In the genomic region with DNA sequence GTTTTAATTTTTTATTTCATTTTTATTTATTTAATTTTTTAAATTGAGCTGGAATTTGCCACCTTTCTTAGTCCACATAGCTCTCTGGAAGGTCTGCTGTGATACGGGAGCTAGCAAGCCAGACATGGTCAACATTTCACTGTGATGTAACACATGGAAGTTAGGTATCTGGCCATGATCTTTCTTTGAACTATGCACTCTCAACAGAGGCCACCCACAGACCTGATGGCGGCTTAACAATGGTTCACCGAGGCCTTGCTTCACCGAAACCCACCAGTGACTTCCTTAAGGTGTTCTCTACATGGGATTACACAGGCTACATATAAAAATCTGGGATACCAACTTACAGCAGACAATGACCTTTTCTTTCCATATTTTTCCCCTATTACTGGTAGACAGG, we compare ENCODE assay signal across 26 mouse cellular contexts. TPM values are rescaled to one million over a fixed set of nuclear protein-coding genes. Genes with fewer than 3 reads are reported as not detected.
A peak's percentile ranks its signal among the peaks of the same experiment; 100 is the strongest.
DNase-seq lines count a peak whose midpoint lies in the region; ATAC-seq and TF ChIP-seq lines count a peak whose summit lies in the region.
"Had no signal": no experiment of that assay in that cellular context is flagged by ENCODE, and none has a peak within 500 bp of the region (broad histone marks: within the 10 kb centered on the region; RNA-seq: fewer than 3 reads in every experiment).

No protein-coding gene starts in this region.

- peaks cover 42% of the 10 kb centered on the region for H3K36me3 ChIP-seq in stomach, embryonic 15.5 days
- H3K36me3 ChIP-seq in stomach, postnatal 0 days (ENCODE audit: control insufficient read depth, insufficient read depth, low read length), result peaks cover 8% of the 10 kb centered on the region
- peaks cover 25% of the 10 kb centered on the region for H3K36me3 ChIP-seq in liver, embryonic 11.5 days (ENCODE audit: control insufficient read depth, insufficient read depth, low read length)
- peaks cover 57% of the 10 kb centered on the region for H3K36me3 ChIP-seq in liver, embryonic 16.5 days (ENCODE audit: control insufficient read depth, insufficient read depth)
- no peaks in the 10 kb centered on the region for H3K36me3 ChIP-seq in heart, adult 2 months (ENCODE audit: control insufficient read depth, insufficient read depth, low read length)

- H3K9me3 ChIP-seq in stomach, embryonic 15.5 days, result no peaks in the 10 kb centered on the region
- no peaks in the 10 kb centered on the region for H3K9me3 ChIP-seq in stomach, postnatal 0 days (ENCODE audit: control insufficient read depth, low read length)
- H3K9me3 ChIP-seq in liver, embryonic 11.5 days (ENCODE audit: control insufficient read depth, low read length), result no peaks in the 10 kb centered on the region
- H3K9me3 ChIP-seq in liver, embryonic 16.5 days (replicated peaks; ENCODE audit: control insufficient read depth, low read length), result no peaks in the 10 kb centered on the region
- H3K9me3 ChIP-seq: embryonic facial prominence, embryonic 10.5 days; embryonic facial prominence, embryonic 15.5 days; forebrain, embryonic 12.5 days; hindbrain, embryonic 13.5 days; limb, embryonic 13.5 days; lung, embryonic 15.5 days; neural tube, embryonic 12.5 days had no signal

- no peak overlapping the region for H3K4me2 ChIP-seq in stomach, embryonic 15.5 days
- no peak overlapping the region for H3K4me2 ChIP-seq in stomach, postnatal 0 days (replicated peaks; ENCODE audit: low read depth)
- H3K4me2 ChIP-seq in liver, embryonic 11.5 days, result no peak overlapping the region
- no peak overlapping the region for H3K4me2 ChIP-seq in liver, embryonic 16.5 days (ENCODE audit: low read depth, low read length)
- H3K4me2 ChIP-seq: embryonic facial prominence, embryonic 15.5 days; forebrain, embryonic 12.5 days; heart, embryonic 11.5 days; hindbrain, embryonic 13.5 days; limb, embryonic 13.5 days; lung, embryonic 15.5 days; midbrain, embryonic 11.5 days; neural tube, embryonic 12.5 days had no signal

- WGBS in stomach, embryonic 15.5 days, result 64% methylated on average over 4 of the region's 4 CpGs
- 65% methylated on average over 4 of the region's 4 CpGs for WGBS in stomach, postnatal 0 days
- WGBS in liver, embryonic 11.5 days, result 74% methylated on average over 4 of the region's 4 CpGs
- WGBS in liver, embryonic 16.5 days (ENCODE audit: insufficient replicate concordance), result 79% methylated on average over 4 of the region's 4 CpGs
- WGBS in heart, adult 2 months, result 93% methylated on average over 4 of the region's 4 CpGs

- no peak for DNase-seq in stomach, postnatal 0 days (ENCODE audit: low spot score)
- no peak for DNase-seq in liver, embryonic 11.5 days (ENCODE audit: low spot score)
- DNase-seq in cerebellum, adult 11 months, result no peak
- DNase-seq in adrenal gland, postnatal 10 days, result no peak
- DNase-seq in heart, adult 2 months, result no peak
- DNase-seq: B cell, adult 2 months; cerebellum, adult 8-10 months; cerebellum, postnatal 25 days; forebrain, postnatal 0 days; heart, postnatal 4 days; kidney, postnatal 14 days; layer of hippocampus, adult 9-11 months; right cerebral cortex, postnatal 4 days; thymus, postnatal 14 days had no signal

- TF ChIP-seq EP300 in stomach, postnatal 0 days (optimal IDR thresholded peaks at IDR 0.05), result no peak
- no peak for TF ChIP-seq EP300 in heart, adult 2 months (IDR thresholded peaks at IDR 0.05; ENCODE audit: insufficient read depth, low read depth, low read length)

- H3K9ac ChIP-seq in stomach, embryonic 15.5 days, result no peak overlapping the region
- H3K9ac ChIP-seq in stomach, postnatal 0 days (ENCODE audit: low read length), result no peak overlapping the region
- H3K9ac ChIP-seq in liver, embryonic 11.5 days (ENCODE audit: low read depth, low read length), result no peak overlapping the region
- no peak overlapping the region for H3K9ac ChIP-seq in liver, embryonic 16.5 days (ENCODE audit: low read depth, low read length)
- no peak overlapping the region for H3K9ac ChIP-seq in heart, adult 2 months (ENCODE audit: low read depth, low read length)
- H3K9ac ChIP-seq: embryonic facial prominence, embryonic 15.5 days; forebrain, embryonic 12.5 days; forebrain, postnatal 0 days; hindbrain, embryonic 13.5 days; limb, embryonic 13.5 days; lung, embryonic 15.5 days; neural tube, embryonic 12.5 days had no signal

- no peaks in the 10 kb centered on the region for H3K79me2 ChIP-seq in heart, adult 2 months (replicated peaks; ENCODE audit: control insufficient read depth, insufficient read depth, low read length)

- intact Hi-C loops in heart, adult 2 months (cut with DNase I), result no loop called here

- no peak for TF ChIP-seq CTCF in stomach, postnatal 0 days (IDR thresholded peaks at IDR 0.05; ENCODE audit: low read depth)
- no peak for TF ChIP-seq CTCF in heart, adult 2 months (IDR thresholded peaks at IDR 0.05)

- no peaks in the 10 kb centered on the region for H3K4me1 ChIP-seq in stomach, embryonic 15.5 days
- no peaks in the 10 kb centered on the region for H3K4me1 ChIP-seq in stomach, postnatal 0 days (replicated peaks; ENCODE audit: control insufficient read depth, insufficient read depth)
- no peaks in the 10 kb centered on the region for H3K4me1 ChIP-seq in liver, embryonic 11.5 days (replicated peaks; ENCODE audit: control insufficient read depth, insufficient read depth, low read length)
- H3K4me1 ChIP-seq in liver, embryonic 16.5 days (ENCODE audit: control insufficient read depth, low read depth, low read length), result no peaks in the 10 kb centered on the region
- H3K4me1 ChIP-seq in heart, adult 2 months (ENCODE audit: control insufficient read depth, insufficient read depth, low read length), result no peaks in the 10 kb centered on the region
- H3K4me1 ChIP-seq: embryonic facial prominence, embryonic 15.5 days; forebrain, embryonic 12.5 days; hindbrain, embryonic 13.5 days; limb, embryonic 13.5 days; lung, embryonic 15.5 days; neural tube, embryonic 12.5 days had no signal

- H3K27me3 ChIP-seq in stomach, embryonic 15.5 days (replicated peaks), result no peaks in the 10 kb centered on the region
- H3K27me3 ChIP-seq in stomach, postnatal 0 days (ENCODE audit: control insufficient read depth, insufficient read depth, low read length), result no peaks in the 10 kb centered on the region
- no peaks in the 10 kb centered on the region for H3K27me3 ChIP-seq in liver, embryonic 11.5 days (replicated peaks; ENCODE audit: control insufficient read depth, insufficient read depth, low read length)
- H3K27me3 ChIP-seq in liver, embryonic 16.5 days (ENCODE audit: control insufficient read depth, insufficient read depth, low read depth, low read length), result no peaks in the 10 kb centered on the region
- no peaks in the 10 kb centered on the region for H3K27me3 ChIP-seq in heart, adult 2 months (ENCODE audit: control insufficient read depth, insufficient read depth, low read length)
- H3K27me3 ChIP-seq: embryonic facial prominence, embryonic 15.5 days; forebrain, embryonic 12.5 days; hindbrain, embryonic 13.5 days; limb, embryonic 13.5 days; lung, embryonic 15.5 days; neural tube, embryonic 12.5 days had no signal

- no peak overlapping the region for H3K4me3 ChIP-seq in stomach, embryonic 15.5 days (replicated peaks)
- no peak overlapping the region for H3K4me3 ChIP-seq in stomach, postnatal 0 days (ENCODE audit: low read depth, low read length)
- H3K4me3 ChIP-seq in liver, embryonic 11.5 days (ENCODE audit: low read depth, low read length), result no peak overlapping the region
- no peak overlapping the region for H3K4me3 ChIP-seq in liver, embryonic 16.5 days (ENCODE audit: low read depth, low read length)
- H3K4me3 ChIP-seq in heart, adult 2 months, result no peak overlapping the region
- H3K4me3 ChIP-seq: embryonic facial prominence, embryonic 10.5 days; embryonic facial prominence, embryonic 15.5 days; forebrain, embryonic 12.5 days; hindbrain, embryonic 13.5 days; limb, embryonic 13.5 days; lung, embryonic 15.5 days; neural tube, embryonic 12.5 days had no signal

- no peak for TF ChIP-seq POLR2A in heart, adult 2 months (IDR thresholded peaks at IDR 0.05; ENCODE audit: insufficient read depth, low read depth, low read length)

- peak; percentile 48; the same call in 1 of the 2 replicates for ATAC-seq in stomach, embryonic 15.5 days (ENCODE audit: insufficient read depth, low FRiP score, low read depth)
- ATAC-seq in stomach, postnatal 0 days (ENCODE audit: low FRiP score, low TSS enrichment), result no peak
- ATAC-seq in liver, embryonic 11.5 days (replicated peaks; ENCODE audit: low FRiP score), result peak; percentile 66
- peak; percentile 75 for ATAC-seq in liver, embryonic 16.5 days (ENCODE audit: low read depth)
- ATAC-seq: forebrain, postnatal 0 days; midbrain, embryonic 16.5 days had no signal

- no peak overlapping the region for H3K27ac ChIP-seq in stomach, embryonic 15.5 days
- H3K27ac ChIP-seq in stomach, postnatal 0 days (replicated peaks), result no peak overlapping the region
- peak overlapping the region; percentile 68; the same call in 1 of the 2 replicates for H3K27ac ChIP-seq in liver, embryonic 11.5 days (ENCODE audit: low read depth, low read length)
- H3K27ac ChIP-seq in liver, embryonic 16.5 days (ENCODE audit: low read length), result peak overlapping the region; percentile 55
- H3K27ac ChIP-seq in heart, adult 2 months, result no peak overlapping the region
- H3K27ac ChIP-seq: embryonic facial prominence, embryonic 10.5 days; embryonic facial prominence, embryonic 15.5 days; forebrain, embryonic 12.5 days; hindbrain, embryonic 13.5 days; limb, embryonic 13.5 days; lung, embryonic 15.5 days; neural tube, embryonic 12.5 days had no signal

RNA-seq across cellular contexts. Expression of gene Lmbrd2, which starts 26.2 kb away (rescaled TPM):
- 2.9 and 3.1 TPM in 2 replicates for polyA plus RNA-seq in stomach, embryonic 15.5 days (2015; fragmentation: Nextera tagmentation; extraction: Ambion mirVana)
- polyA plus RNA-seq in stomach, postnatal 0 days (2015; fragmentation: Nextera tagmentation; extraction: Ambion mirVana), result 2.7 and 3.1 TPM in 2 replicates
- polyA plus RNA-seq in liver, embryonic 11.5 days (2014; fragmentation: Nextera tagmentation; extraction: Ambion mirVana), result 2.9 and 4.6 TPM in 2 replicates
- polyA plus RNA-seq in liver, embryonic 16.5 days (2015; fragmentation: Nextera tagmentation; extraction: Ambion mirVana), result 1.9 and 2.0 TPM in 2 replicates
- total RNA-seq in adrenal gland, postnatal 10 days (2021), result 10 to 100 TPM; 19.2 to 22.5 TPM
- 10 to 100 TPM; 12.4 to 14.0 TPM for total RNA-seq in heart, adult 2 months (2021)
- polyA plus RNA-seq in heart, adult 2 months (2012; rRNA removed), result 5.5 and 12.2 TPM in 2 replicates

RNA-seq across cellular contexts. Expression of gene Skp2, which starts 41.1 kb away (rescaled TPM):
- polyA plus RNA-seq in stomach, embryonic 15.5 days (2015; fragmentation: Nextera tagmentation; extraction: Ambion mirVana), result 52.5 and 56.7 TPM in 2 replicates
- 8.6 and 9.7 TPM in 2 replicates for polyA plus RNA-seq in stomach, postnatal 0 days (2015; fragmentation: Nextera tagmentation; extraction: Ambion mirVana)
- polyA plus RNA-seq in liver, embryonic 11.5 days (2014; fragmentation: Nextera tagmentation; extraction: Ambion mirVana), result 73.8 and 81.1 TPM in 2 replicates
- 16.5 and 19.3 TPM in 2 replicates for polyA plus RNA-seq in liver, embryonic 16.5 days (2015; fragmentation: Nextera tagmentation; extraction: Ambion mirVana)
- total RNA-seq in adrenal gland, postnatal 10 days (2021), result 1 to 10 TPM; 6.0 to 8.0 TPM
- total RNA-seq in heart, adult 2 months (2021), result under 1 TPM; 0.50 to 0.73 TPM
- 0.57 and 0.70 TPM in 2 replicates for polyA plus RNA-seq in heart, adult 2 months (2012; rRNA removed)

RNA-seq across cellular contexts. Expression of gene Nadk2, which starts 43.1 kb away (rescaled TPM):
- 38.6 and 40.0 TPM in 2 replicates for polyA plus RNA-seq in stomach, embryonic 15.5 days (2015; fragmentation: Nextera tagmentation; extraction: Ambion mirVana)
- 13.3 and 13.7 TPM in 2 replicates for polyA plus RNA-seq in stomach, postnatal 0 days (2015; fragmentation: Nextera tagmentation; extraction: Ambion mirVana)
- polyA plus RNA-seq in liver, embryonic 11.5 days (2014; fragmentation: Nextera tagmentation; extraction: Ambion mirVana), result 122 and 148 TPM in 2 replicates
- polyA plus RNA-seq in liver, embryonic 16.5 days (2015; fragmentation: Nextera tagmentation; extraction: Ambion mirVana), result 85.7 and 88.8 TPM in 2 replicates
- 10 to 100 TPM; 74.0 to 74.3 TPM for total RNA-seq in adrenal gland, postnatal 10 days (2021)
- total RNA-seq in heart, adult 2 months (2021), result 10 to 100 TPM; 61.4 to 74.8 TPM
- 20.9 and 47.6 TPM in 2 replicates for polyA plus RNA-seq in heart, adult 2 months (2012; rRNA removed)

Comparison
In these comparisons a context has a peak if more than half of its experiments do, and no peak if none do; other contexts are left out.
1. H3K27ac ChIP-seq: peak in liver, embryonic 11.5 days (single experiment) and liver, embryonic 16.5 days (single experiment); none in stomach, embryonic 15.5 days (single experiment), stomach, postnatal 0 days (single experiment) and heart, adult 2 months (single experiment).